Mouse (Mus musculus): Measurements from ENCODE around the gene Pex26.
A peak's percentile ranks its signal among the peaks of the same experiment; 100 is the strongest.

Gene Pex26

GRCm38 (mm10) chr6:121183414-121184173 lies at the start of gene Pex26:
Pex26 (plus strand) TSS chr6:121183667.
- DNase-seq (ENCODE audit: low spot score), result peak; percentile 82

GRCm38 (mm10) chr6:121134249-121134648 lies 49.2 kb upstream of the Pex26 start:
- DNase-seq (ENCODE audit: low spot score), result no peak

- no peak for DNase-seq (ENCODE audit: low spot score)
Measured at GRCm38 (mm10) chr6:121134884-121135283, 48.6 kb upstream of the Pex26 start.

- DNase-seq (ENCODE audit: low spot score), result no peak
Measured at GRCm38 (mm10) chr6:121137222-121137621, 46.2 kb upstream of the Pex26 start.

GRCm38 (mm10) chr6:121138338-121139040 lies 45.0 kb upstream of the Pex26 start:
- no peak for DNase-seq (ENCODE audit: low spot score)

GRCm38 (mm10) chr6:121139271-121139670 lies 44.2 kb upstream of the Pex26 start:
- DNase-seq (ENCODE audit: low spot score), result no peak

- DNase-seq (ENCODE audit: low spot score), result no peak
Measured at GRCm38 (mm10) chr6:121142298-121142697, 41.2 kb upstream of the Pex26 start.

- DNase-seq (ENCODE audit: low spot score), result no peak
Measured at GRCm38 (mm10) chr6:121143439-121143838, 40.0 kb upstream of the Pex26 start.

GRCm38 (mm10) chr6:121144066-121144465 lies 39.4 kb upstream of the Pex26 start:
- DNase-seq (ENCODE audit: low spot score), result no peak

- no peak for DNase-seq (ENCODE audit: low spot score)
Measured at GRCm38 (mm10) chr6:121145010-121145604, 38.4 kb upstream of the Pex26 start.

- DNase-seq (ENCODE audit: low spot score), result no peak
Measured at GRCm38 (mm10) chr6:121145906-121146305, 37.6 kb upstream of the Pex26 start.

- no peak for DNase-seq (ENCODE audit: low spot score)
Measured at GRCm38 (mm10) chr6:121146798-121147197, 36.7 kb upstream of the Pex26 start.

GRCm38 (mm10) chr6:121148360-121148759 lies 35.1 kb upstream of the Pex26 start:
- DNase-seq (ENCODE audit: low spot score), result no peak

- no peak for DNase-seq (ENCODE audit: low spot score)
Measured at GRCm38 (mm10) chr6:121149420-121149819, 34.0 kb upstream of the Pex26 start.

GRCm38 (mm10) chr6:121150126-121150525 lies 33.3 kb upstream of the Pex26 start:
- DNase-seq (ENCODE audit: low spot score), result no peak

GRCm38 (mm10) chr6:121151732-121152131 lies 31.7 kb upstream of the Pex26 start:
- peak; percentile 65 for DNase-seq (ENCODE audit: low spot score)

GRCm38 (mm10) chr6:121153177-121153576 lies 30.3 kb upstream of the Pex26 start:
- no peak for DNase-seq (ENCODE audit: low spot score)

- DNase-seq (ENCODE audit: low spot score), result no peak
Measured at GRCm38 (mm10) chr6:121154451-121155300, 28.8 kb upstream of the Pex26 start.

GRCm38 (mm10) chr6:121156030-121156429 lies 27.4 kb upstream of the Pex26 start:
- no peak for DNase-seq (ENCODE audit: low spot score)

GRCm38 (mm10) chr6:121159616-121160015 lies 23.9 kb upstream of the Pex26 start:
- no peak for DNase-seq (ENCODE audit: low spot score)

GRCm38 (mm10) chr6:121160126-121160525 lies 23.3 kb upstream of the Pex26 start:
- no peak for DNase-seq (ENCODE audit: low spot score)

- no peak for DNase-seq (ENCODE audit: low spot score)
Measured at GRCm38 (mm10) chr6:121162616-121163015, 20.9 kb upstream of the Pex26 start.
